Mouse (Mus musculus): Measurements from ENCODE around the gene Slc43a3. TPM values are rescaled to one million over a fixed set of nuclear protein-coding genes. Genes with fewer than 3 reads are reported as not detected.

Slc43a3 gene
- total and polyA plus RNA-seq, 3 experiments = 90.6 to 91.5 TPM; not detected in 1

DNA sequence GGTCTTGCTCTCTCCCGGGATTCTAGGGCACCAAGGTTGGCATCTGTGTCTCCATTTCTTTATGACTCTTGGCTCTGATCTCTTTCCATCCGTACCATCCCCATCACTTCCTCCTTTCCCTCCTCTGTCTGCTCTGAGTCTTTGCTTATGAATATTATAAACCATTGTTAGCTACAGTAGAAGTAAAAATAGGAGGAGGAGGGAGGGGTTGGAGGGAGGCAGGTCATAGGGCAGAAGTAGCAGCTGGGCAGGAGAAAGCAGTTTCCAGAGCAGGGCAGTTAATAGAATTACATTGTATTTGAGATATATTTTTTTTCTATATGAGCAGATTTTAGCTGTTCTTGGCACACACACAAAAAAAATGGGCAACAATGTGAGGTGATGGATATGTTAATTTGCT, 12.3 kb downstream of the Slc43a3 start:
- TF ChIP-seq MAZ (IDR thresholded peaks at IDR 0.05; ENCODE audit: low read depth, low read length) (no peak), GABPA (IDR thresholded peaks at IDR 0.05; ENCODE audit: low read depth, low read length) (no peak), ETS1 (IDR thresholded peaks at IDR 0.05; ENCODE audit: low read depth, low read length) (no peak), MAX (IDR thresholded peaks at IDR 0.05; ENCODE audit: low read length) (no peak)
- H3K27ac ChIP-seq (ENCODE audit: control insufficient read depth, low read depth, low read length) = no peak overlapping the region
- peaks cover 0 to 46% of the 10 kb centered on the region in 2 experiments; a peak in 3 of 4 replicates for H3K36me3 ChIP-seq (ENCODE audit: control insufficient read depth in 1 of 2, insufficient read depth in 2 of 2, low read length in 2 of 2)
- H3K9me3 ChIP-seq (replicated peaks; ENCODE audit: insufficient read depth, low read length) = no peaks in the 10 kb centered on the region
- no peaks in the 10 kb centered on the region for H3K27me3 ChIP-seq (ENCODE audit: control insufficient read depth in 1 of 2, insufficient read depth in 2 of 2, low read length in 2 of 2)
- no peak overlapping the region for H3K4me3 ChIP-seq (ENCODE audit: control insufficient read depth in 1 of 2, insufficient read depth in 1 of 2, low read depth in 2 of 2, low read length in 2 of 2)
- H3K79me2 ChIP-seq (ENCODE audit: control insufficient read depth, insufficient read depth, low read length, poor library complexity) = no peaks in the 10 kb centered on the region; the same call in 1 of the 2 replicates
- no peak for DNase-seq (ENCODE audit: low read depth, low spot score)
- H3K4me1 ChIP-seq (ENCODE audit: control insufficient read depth in 1 of 2, insufficient read depth in 2 of 2, low read length in 2 of 2) = no peaks in the 10 kb centered on the region
- H3K9ac ChIP-seq (ENCODE audit: control insufficient read depth, low read depth, low read length, poor library complexity, severe bottlenecking) = no peak overlapping the region

DNA sequence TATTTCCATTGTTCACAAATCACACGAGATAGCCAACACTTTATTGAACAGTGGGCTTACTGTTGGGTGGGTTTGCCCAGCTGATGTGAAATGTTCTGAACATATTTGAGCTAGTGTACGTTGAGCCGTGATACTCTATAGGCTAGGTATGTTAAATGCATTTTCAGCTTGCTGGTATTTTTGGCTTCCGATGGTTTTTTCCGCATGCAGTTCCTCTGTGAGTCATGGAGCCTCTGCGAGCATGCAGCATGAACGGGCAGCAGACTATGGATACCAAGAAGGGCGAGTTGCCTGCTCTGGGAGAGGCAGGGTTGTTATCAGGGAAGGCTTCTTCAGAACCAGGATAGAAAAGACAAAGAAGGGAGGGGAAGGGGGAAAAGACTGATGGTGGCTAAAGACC, 14.6 kb downstream of the Slc43a3 start:
- H3K9me3 ChIP-seq (replicated peaks; ENCODE audit: insufficient read depth, low read length) = no peaks in the 10 kb centered on the region
- H3K27me3 ChIP-seq (ENCODE audit: control insufficient read depth in 1 of 2, insufficient read depth in 2 of 2, low read length in 2 of 2) = no peaks in the 10 kb centered on the region
- TF ChIP-seq UBTF (IDR thresholded peaks at IDR 0.05; ENCODE audit: borderline replicate concordance, insufficient read depth, low read depth, low read length) = no peak
- TF ChIP-seq TBP (IDR thresholded peaks at IDR 0.05; ENCODE audit: low read depth, low read length) = no peak
- no peak for TF ChIP-seq MYC (IDR thresholded peaks at IDR 0.05; ENCODE audit: low read depth, low read length)
- TF ChIP-seq MAZ (IDR thresholded peaks at IDR 0.05; ENCODE audit: low read depth, low read length) = no peak
- TF ChIP-seq NRF1 (IDR thresholded peaks at IDR 0.05; ENCODE audit: insufficient read depth, low read depth, low read length, poor library complexity, severe bottlenecking) = no peak
- TF ChIP-seq KAT2A (conservative IDR thresholded peaks at IDR 0.05; ENCODE audit: low read depth, low read length) = no peak
- no peak for TF ChIP-seq GATA1 (IDR thresholded peaks at IDR 0.05; ENCODE audit: low read depth, low read length)
- TF ChIP-seq ETS1 (IDR thresholded peaks at IDR 0.05; ENCODE audit: low read depth, low read length) = no peak
- no peak for TF ChIP-seq HCFC1 (IDR thresholded peaks at IDR 0.05; ENCODE audit: low read depth, low read length)
- TF ChIP-seq EP300 (IDR thresholded peaks at IDR 0.05; ENCODE audit: low read depth in 1 of 2, low read length in 2 of 2) = no peak
- no peak for TF ChIP-seq E2F4 (IDR thresholded peaks at IDR 0.05; ENCODE audit: borderline replicate concordance, low read depth, low read length)
- TF ChIP-seq MAFK (IDR thresholded peaks at IDR 0.05; ENCODE audit: borderline replicate concordance, low read depth, low read length) = no peak
- no peak overlapping the region for H3K4me3 ChIP-seq (ENCODE audit: control insufficient read depth in 1 of 2, insufficient read depth in 1 of 2, low read depth in 2 of 2, low read length in 2 of 2)
- no peaks in the 10 kb centered on the region; the same call in 1 of the 2 replicates for H3K79me2 ChIP-seq (ENCODE audit: control insufficient read depth, insufficient read depth, low read length, poor library complexity)
- H3K27ac ChIP-seq (ENCODE audit: control insufficient read depth, low read depth, low read length) = no peak overlapping the region
- DNase-seq (ENCODE audit: low read depth, low spot score) = no peak
- H3K4me1 ChIP-seq (ENCODE audit: control insufficient read depth in 1 of 2, insufficient read depth in 2 of 2, low read length in 2 of 2) = no peaks in the 10 kb centered on the region
- H3K9ac ChIP-seq (ENCODE audit: control insufficient read depth, low read depth, low read length, poor library complexity, severe bottlenecking) = no peak overlapping the region
- H3K36me3 ChIP-seq (ENCODE audit: control insufficient read depth in 1 of 2, insufficient read depth in 2 of 2, low read length in 2 of 2) = peaks cover 0 to 39% of the 10 kb centered on the region in 2 experiments; a peak in 3 of 4 replicates

DNA sequence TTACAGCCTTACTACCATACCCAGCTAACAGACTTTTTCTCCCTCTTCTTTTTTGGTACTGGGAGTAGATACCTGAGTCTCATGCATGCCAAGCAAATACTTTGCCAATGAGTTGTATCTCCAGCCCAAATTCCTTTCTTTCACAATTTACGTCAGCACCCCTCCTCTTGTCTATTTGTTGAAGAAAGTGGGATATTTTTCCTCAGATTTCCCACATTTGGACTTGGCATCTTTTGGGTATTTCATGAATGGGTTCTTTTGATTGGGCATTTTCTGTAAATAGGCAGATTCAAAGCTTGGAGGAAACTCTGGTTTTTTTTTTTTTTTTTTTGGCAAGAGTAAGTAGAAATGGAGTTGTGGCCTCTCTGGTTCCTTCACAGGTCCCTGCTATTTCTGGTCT, 15.9 kb downstream of the Slc43a3 start:
- peaks cover 0 to 34% of the 10 kb centered on the region in 2 experiments; a peak in 3 of 4 replicates for H3K36me3 ChIP-seq (ENCODE audit: control insufficient read depth in 1 of 2, insufficient read depth in 2 of 2, low read length in 2 of 2)
- no peaks in the 10 kb centered on the region for H3K4me1 ChIP-seq (ENCODE audit: control insufficient read depth in 1 of 2, insufficient read depth in 2 of 2, low read length in 2 of 2)
- TF ChIP-seq CTCF (IDR thresholded peaks at IDR 0.05 in 2 of 3, conservative IDR thresholded peaks at IDR 0.05 in 1 of 3; ENCODE audit: control insufficient read depth in 1 of 3, insufficient read depth in 1 of 3, low read depth in 2 of 3, low read length in 3 of 3, poor library complexity in 1 of 3, severe bottlenecking in 1 of 3) (no peak), GATA1 (IDR thresholded peaks at IDR 0.05; ENCODE audit: low read depth, low read length) (no peak), CHD1 (IDR thresholded peaks at IDR 0.05; ENCODE audit: low read depth, low read length) (no peak), POLR2AphosphoS2 (IDR thresholded peaks at IDR 0.05; ENCODE audit: low read length) (no peak), TCF12 (IDR thresholded peaks at IDR 0.05; ENCODE audit: low read depth, low read length) (no peak), MAX (IDR thresholded peaks at IDR 0.05; ENCODE audit: low read length) (no peak), TAL1 (IDR thresholded peaks at IDR 0.05; ENCODE audit: low read length) (no peak), MAZ (IDR thresholded peaks at IDR 0.05; ENCODE audit: low read depth, low read length) (no peak), USF2 (IDR thresholded peaks at IDR 0.05; ENCODE audit: borderline replicate concordance in 1 of 2, insufficient read depth in 1 of 2, low read depth in 1 of 2, low read length in 2 of 2) (no peak), ELF1 (IDR thresholded peaks at IDR 0.05; ENCODE audit: low read depth, low read length) (no peak), HCFC1 (IDR thresholded peaks at IDR 0.05; ENCODE audit: low read depth, low read length) (no peak), RAD21 (IDR thresholded peaks at IDR 0.05; ENCODE audit: low read depth, low read length) (no peak), TBP (IDR thresholded peaks at IDR 0.05; ENCODE audit: low read depth, low read length) (no peak), MYB (IDR thresholded peaks at IDR 0.05; ENCODE audit: low read depth, low read length) (no peak)

More for the DNA sequence above, 15.9 kb downstream of the Slc43a3 start:
- H3K27me3 ChIP-seq (ENCODE audit: control insufficient read depth in 1 of 2, insufficient read depth in 2 of 2, low read length in 2 of 2) = no peaks in the 10 kb centered on the region
- H3K9me3 ChIP-seq (replicated peaks; ENCODE audit: insufficient read depth, low read length) = no peaks in the 10 kb centered on the region
- H3K79me2 ChIP-seq (ENCODE audit: control insufficient read depth, insufficient read depth, low read length, poor library complexity) = no peaks in the 10 kb centered on the region
- no peak overlapping the region for H3K9ac ChIP-seq (ENCODE audit: control insufficient read depth, low read depth, low read length, poor library complexity, severe bottlenecking)
- no peak for DNase-seq (ENCODE audit: low read depth, low spot score)
- H3K4me3 ChIP-seq (ENCODE audit: control insufficient read depth in 1 of 2, insufficient read depth in 1 of 2, low read depth in 2 of 2, low read length in 2 of 2) = no peak overlapping the region
- no peak overlapping the region for H3K27ac ChIP-seq (ENCODE audit: control insufficient read depth, low read depth, low read length)
